Mouse (Mus musculus): Measurements from ENCODE around the gene Akr1c20. TPM values are rescaled to one million over a fixed set of nuclear protein-coding genes. Genes with fewer than 3 reads are reported as not detected.

Gene Akr1c20
- polyA plus RNA-seq (2017; shearing (Covaris generic)), result under 1 TPM in 1 of 2 experiments, not detected in 1; 0.14 TPM

GRCm38 (mm10) chr13:4523201-4523838 is at the start of gene Akr1c20:
Gene Akr1c20, minus strand, starts transcription at chr13:4523345.

Other genes with a start within 250 kb of the Akr1c20 start
- gene Akr1c12, start 243.9 kb downstream of the Akr1c20 start, polyA plus RNA-seq (2017; shearing (Covaris generic)), result 10 to 100 TPM in 1 of 2 experiments, 1 to 10 TPM in 1; 4.3 to 22.0 TPM
- not detected for gene Akr1c6, start 89.0 kb downstream of the Akr1c20 start, polyA plus RNA-seq (2017; shearing (Covaris generic))
- gene Akr1c21, start 50.7 kb upstream of the Akr1c20 start, polyA plus RNA-seq (2017; shearing (Covaris generic)), result not detected
- 10 to 100 TPM in 1 of 2 experiments, 1 to 10 TPM in 1; 9.6 to 11.6 TPM for gene Akr1e1, start 85.8 kb upstream of the Akr1c20 start, polyA plus RNA-seq (2017; shearing (Covaris generic))